Mouse (Mus musculus): ENCODE measurements at regions not wholly inside any gene's neighbourhood (a gene's known extent, or its start where the extent isn't known, plus 50 kb on each side); places are given as distances from the start of the nearest gene placed in this dataset.

GRCm38 (mm10) chr2:55687345-55687744, 251.6 kb downstream of the Kcnj3 start:
- no peak for DNase-seq (ENCODE audit: low spot score in 2 of 2)

- DNase-seq (ENCODE audit: low spot score in 2 of 2) = peak; percentile 27 to 72
These were observed 257.4 kb downstream of the Kcnj3 start for GRCm38 (mm10) chr2:55692902-55693870.

- DNase-seq (ENCODE audit: low spot score in 2 of 2) = no peak
These were observed 263.9 kb downstream of the Kcnj3 start for GRCm38 (mm10) chr2:55699705-55700104.

Data from frontal cortex, postnatal 36 days (tissue).